Mouse (Mus musculus): Measurements from ENCODE around the gene Rack1.
"Not testable (repeated sequence)": the region's sequence is repeated elsewhere in the genome, so short reads cannot be mapped to it uniquely, and the experiment has no call there.

The Rack1 gene

DNA sequence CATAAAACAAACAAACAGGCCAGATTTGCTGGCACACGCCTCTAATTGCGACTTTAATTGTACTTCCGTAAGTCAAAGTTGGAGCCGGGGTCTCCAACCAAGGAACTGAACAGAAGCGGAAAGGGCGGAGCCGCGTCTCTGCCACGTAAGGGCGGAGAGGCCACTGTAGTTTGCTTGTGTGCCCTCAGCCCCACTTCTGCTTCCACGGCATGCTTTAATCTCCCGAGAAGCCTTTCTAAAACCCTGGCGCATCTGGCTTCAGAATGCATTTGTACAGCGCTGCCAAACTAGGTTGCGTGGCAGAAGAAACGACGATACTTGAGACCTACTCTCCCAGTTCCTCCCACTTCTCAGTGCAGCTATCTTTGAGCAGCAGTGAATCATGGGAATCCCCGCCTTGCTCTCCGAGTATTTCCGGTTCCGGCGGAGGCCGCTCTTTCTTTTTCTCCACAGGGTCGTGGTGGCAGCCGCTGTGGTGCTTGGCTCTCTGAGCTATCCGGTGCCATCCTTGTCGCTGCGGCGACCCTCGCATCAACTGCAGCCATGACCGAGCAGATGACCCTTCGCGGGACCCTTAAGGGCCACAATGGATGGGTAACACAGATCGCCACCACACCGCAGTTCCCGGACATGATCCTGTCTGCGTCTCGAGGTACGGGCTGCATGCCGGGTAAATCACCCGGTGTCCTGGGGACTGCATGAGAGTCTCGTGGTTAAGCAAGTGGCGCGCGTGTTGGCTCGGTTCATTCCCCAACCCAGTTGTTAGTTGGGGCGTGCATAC is at the start of gene Rack1:
TSS of gene Rack1 (plus strand) at position 412 of the 781 bp plus-strand sequence.
- DNase-seq (ENCODE audit: low spot score in 2 of 2): peak; percentile 79 to 81

DNA sequence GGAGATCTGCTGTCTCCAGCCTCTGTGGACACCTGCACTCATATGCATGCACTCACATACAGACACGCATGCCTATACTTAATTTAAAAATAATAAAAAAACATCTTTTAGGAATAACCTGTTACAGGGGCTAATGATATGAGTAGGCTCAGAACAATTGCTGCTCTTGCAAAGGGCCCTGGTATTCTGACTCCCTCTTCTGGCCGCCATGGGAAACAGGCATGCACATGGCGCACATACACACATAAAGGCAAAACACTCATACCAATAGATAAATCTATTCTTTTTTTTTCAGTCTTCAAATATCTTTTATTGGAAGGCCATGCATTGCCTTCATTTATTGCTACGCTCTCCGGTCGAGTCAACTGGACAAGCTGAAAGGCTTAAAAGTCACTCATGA is 49.7 kb upstream of the Rack1 start:
- no peak for DNase-seq (ENCODE audit: low spot score in 2 of 2)

DNA sequence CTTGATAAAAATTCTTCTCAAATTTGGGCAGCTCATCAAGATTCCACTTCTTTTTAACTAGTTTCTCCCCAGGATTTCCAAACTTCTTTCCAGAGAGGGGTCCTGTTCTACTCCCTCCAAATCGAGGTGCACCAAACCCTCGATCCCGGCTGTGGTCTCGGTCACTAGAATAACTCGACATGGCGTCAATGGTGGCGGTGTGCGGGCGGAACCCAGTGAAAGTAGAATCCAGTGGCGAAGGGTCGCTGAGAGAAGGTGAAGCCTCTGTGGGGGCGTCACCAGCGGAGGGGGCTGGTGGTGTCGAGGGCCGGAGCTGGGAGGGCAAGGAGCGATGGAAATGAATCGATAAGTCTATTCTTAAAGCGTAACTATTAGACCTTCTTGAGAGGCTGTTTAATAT is 46.6 kb upstream of the Rack1 start:
- DNase-seq (ENCODE audit: low spot score in 2 of 2): not testable (repeated sequence)

DNA sequence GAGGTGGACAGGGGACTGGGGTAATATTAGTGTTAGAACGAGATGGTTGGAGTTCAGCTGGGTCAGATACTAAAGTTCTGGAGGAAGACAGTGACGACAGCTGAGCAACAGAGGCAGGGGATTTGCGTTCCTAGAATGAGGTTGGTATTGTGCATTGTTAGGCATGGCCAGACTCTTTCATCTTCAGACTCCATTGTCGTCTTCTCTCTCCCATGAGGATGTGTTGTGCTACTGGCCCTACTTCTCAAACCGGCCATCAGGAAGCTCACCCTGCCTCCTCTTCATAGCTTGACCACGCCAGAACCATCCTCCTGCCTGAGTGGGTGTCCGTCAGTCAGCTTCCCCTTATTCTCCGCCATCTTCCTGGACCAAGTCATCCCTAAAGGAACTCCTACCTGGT is 41.1 kb upstream of the Rack1 start:
- DNase-seq (ENCODE audit: low spot score in 2 of 2): no peak

DNA sequence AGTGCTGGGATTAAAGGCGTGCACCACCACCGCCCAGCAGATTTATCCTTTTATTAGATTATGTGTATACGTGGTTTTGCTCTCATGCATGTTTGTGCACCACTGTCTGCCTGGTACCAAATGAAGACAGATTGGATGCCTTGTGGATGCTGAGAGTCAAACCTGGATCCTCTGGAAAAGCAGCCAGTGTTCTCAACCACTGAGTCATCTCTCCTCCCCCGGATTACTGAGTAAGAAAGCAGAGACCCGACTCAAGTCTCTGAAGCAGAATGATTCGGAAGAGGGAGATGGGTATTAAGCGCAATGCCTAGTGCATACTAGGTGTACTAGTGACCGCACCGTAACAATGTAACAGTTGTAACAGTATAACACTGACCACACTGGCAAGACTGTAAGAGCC is 36.0 kb upstream of the Rack1 start:
- DNase-seq (ENCODE audit: low spot score in 2 of 2): no peak

DNA sequence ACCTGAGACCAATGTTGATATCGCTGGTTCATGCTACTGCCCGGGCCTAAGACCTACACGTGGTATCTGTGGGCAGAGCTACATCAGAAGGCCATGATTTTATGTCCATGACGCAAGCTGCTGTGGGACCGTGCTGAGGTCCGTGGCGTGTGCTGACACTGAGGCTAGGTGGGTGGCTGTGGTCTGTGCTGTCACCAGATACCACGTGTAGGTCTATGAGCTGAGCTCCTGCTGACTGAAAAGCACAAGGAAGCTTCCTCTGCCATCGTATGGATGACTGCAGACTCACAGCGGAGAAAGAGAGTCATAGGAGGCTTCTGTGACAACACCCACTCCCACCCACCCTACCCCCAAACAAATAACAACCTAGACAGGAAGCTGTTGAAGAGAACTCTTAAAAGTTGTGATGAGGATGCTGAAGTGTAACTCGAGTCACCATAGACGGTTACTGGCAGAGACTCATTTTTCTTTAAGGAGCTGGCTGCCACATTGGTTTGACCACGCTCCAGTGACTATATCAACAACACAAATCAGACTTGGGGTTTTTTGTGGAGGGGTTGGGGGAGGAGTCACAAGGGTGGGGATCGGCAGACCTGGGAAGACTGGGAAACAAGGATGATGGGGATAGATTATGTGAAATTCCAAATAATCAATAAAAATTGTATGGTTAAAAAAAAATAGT is 32.8 kb upstream of the Rack1 start:
- DNase-seq (ENCODE audit: low spot score in 2 of 2): no peak

DNA sequence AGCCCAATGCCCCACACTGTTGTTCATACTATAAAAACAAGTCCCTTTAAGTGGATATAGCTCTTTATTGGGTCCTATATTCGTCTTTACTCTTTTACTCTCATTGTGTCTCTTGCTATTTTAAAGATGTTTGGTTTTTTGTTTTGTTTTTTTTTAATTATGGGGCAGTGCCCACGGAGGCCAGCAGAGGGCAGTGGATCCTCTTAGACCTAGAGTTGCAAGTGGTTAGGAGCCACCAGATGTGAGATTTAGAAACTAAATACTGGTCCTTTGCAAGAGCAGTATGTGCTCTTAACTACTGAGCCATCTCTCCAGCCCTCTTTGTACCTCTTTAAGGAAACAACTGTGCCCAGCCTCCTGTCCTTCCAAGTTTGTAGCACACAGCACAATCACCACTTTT is 28.4 kb upstream of the Rack1 start:
- DNase-seq (ENCODE audit: low spot score in 2 of 2): peak in 1 of 2 experiments; percentile 26

DNA sequence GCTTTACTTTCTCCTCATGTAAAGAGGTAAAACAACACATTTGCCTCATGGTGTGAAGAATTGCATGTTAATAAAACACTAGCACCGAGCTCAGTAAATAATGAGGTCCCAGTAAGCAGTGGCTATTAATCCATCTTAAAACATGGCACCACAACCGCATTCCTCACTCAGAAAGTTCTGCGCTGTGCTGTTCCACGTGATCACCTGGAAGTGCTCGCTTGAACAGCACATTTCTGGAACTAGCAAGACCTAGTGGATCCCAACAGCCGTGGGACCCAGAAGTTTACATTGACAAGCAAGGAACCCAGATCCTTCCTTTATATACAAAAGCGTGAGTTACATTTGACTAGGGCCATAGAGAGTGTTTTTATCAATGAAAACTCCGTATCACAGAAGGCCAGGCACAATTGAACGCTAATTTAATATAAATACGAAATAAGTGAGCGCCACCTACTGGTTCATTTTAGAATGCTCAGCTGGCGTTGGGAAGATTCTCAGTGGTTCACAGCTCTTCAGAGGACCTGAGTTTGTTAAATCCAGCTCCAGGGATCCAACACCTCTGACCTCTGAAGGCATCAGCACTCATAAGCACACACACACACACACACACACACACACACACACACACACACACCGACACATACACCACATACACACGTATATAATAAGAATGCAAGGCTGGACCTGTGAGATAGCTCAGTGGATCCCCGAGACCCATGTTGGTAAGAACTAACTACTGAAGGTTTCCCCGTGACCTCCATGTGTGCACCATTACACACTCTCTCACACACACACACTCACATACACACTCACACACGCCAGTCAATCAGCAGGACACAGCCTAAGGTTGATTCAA is 25.5 kb upstream of the Rack1 start:
- peak in 1 of 2 experiments; percentile 38 for DNase-seq (ENCODE audit: low spot score in 2 of 2)

DNA sequence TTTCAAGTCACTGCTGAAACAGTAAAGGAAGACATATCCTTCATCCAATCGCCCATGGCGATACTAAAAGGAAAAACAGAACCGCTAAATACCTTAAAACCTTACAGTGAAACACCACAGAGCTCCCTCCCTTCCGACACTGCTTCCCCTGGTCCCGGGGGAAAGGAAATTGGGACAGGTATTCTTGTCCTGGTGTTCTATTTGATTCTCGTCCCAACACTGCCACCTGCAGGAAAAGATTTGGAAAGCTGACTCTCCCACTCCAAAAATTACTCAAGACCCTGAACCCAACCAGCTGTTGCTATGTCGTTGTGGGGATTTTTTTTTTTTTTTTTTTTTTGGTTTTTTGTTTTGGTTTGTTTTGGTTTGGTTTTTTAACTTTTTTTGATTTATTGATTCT is 24.6 kb upstream of the Rack1 start:
- no peak for DNase-seq (ENCODE audit: low spot score in 2 of 2)

DNA sequence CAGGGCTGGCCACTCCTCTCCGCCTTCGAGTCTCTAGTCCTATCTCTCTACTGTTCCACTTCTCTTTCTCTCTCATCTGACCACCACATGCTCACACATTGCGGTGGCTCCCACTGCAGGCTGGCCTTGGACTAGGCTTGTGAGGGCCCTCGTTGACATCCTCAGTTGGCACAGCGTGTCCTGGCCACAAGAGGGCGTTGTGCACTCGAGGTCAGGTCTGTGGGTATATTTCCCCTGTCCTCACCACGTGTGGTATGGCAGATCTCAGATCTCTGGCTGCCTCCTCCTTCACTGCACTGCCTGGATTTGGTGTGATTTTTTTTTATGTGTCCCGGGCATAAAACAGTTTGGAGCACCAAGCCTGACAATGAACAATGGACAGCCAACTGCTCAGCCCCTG is 23.5 kb upstream of the Rack1 start:
- no peak for DNase-seq (ENCODE audit: low spot score in 2 of 2)

DNA sequence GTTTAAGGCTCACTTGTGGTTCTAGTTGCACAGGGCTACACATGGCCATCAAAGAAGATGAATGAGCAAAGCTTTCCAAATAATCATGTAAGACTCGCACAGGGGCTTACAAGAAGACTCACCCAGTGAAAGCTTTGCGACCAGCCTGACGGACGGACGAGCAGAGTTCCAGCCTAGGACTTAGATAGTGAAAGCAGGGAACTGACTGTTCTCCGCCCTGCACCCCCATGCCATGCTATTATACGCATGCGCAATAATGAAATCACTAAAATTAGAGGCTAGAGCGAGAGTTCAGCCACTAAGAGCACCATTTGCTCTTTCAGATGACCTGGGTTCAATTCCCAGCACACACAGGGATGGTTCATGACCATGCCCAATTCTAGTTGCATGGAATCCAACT is 22.8 kb upstream of the Rack1 start:
- no peak for DNase-seq (ENCODE audit: low spot score in 2 of 2)

DNA sequence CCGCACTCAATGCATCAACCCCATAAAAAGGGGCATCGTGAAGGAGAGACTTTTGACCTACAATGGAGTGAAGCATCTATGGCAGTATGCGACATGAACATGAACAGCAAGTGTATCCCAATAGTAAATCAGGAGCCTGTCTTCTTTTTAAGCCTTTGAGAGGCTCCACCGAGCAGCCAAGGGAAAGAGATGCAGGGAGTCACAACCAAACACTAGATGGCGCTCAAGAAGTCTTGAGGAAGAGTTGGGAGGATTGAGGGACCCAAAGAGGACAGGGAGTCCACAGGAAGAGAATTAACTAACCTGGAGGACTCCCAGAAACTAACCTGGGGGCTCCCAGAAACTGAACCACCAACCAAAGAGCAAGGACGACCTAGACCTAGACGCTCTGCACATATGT is 20.7 kb upstream of the Rack1 start:
- peak in 1 of 2 experiments; percentile 74 for DNase-seq (ENCODE audit: low spot score in 2 of 2)

DNA sequence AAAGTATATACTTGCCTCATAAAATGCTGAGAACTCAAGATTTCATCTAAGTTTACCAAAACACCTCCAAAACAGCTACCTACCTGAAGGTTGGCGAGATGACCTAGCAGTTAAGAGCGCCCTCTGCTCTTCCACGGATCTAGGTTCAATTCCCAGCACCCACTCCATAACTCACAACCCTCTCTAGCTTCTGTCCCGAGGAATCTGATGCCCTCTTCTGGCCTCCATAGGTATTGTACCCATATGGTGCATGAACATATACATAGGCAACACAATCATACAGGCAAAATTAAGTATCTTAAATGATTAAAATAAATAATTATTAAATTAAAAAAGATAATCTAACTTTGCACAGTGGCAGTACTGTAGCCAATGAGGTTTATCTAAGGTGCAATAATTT is 17.9 kb upstream of the Rack1 start:
- DNase-seq (ENCODE audit: low spot score in 2 of 2): no peak

DNA sequence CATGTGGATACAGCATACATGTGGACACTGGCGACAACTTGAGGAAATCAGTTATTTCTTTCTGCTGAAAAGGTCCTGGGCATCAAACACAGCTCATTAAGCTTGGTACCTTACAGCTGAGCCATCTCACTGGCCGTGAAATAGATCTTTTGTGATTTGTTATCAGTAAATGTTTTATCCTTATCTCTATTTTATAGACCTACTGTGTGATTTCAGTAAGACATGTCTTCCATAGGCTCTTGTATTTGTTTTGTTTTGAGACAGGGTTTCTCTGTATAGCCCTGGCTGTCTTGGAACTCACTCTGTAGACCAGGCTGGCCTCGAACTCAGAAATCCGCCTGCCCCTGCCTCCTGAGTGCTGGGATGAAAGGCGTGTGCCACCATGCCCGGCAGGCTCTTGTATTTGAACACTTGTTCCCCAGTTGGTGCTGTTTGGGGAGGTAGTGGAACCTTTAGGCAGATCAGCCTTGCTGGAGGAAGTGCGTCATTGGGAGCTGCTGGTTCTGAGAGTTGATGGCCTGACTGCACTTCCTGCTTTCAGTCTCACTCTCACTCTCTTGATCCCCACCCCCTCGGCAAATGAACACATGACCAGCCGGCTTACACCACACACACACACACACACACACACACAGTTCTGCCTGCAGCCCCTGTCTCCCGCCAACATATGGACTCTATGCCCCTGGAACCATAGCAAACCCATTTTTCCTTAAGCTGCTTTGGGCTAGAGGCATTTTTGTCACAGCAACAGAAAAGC is 12.5 kb upstream of the Rack1 start:
- DNase-seq (ENCODE audit: low spot score in 2 of 2): peak; percentile 51 to 52

DNA sequence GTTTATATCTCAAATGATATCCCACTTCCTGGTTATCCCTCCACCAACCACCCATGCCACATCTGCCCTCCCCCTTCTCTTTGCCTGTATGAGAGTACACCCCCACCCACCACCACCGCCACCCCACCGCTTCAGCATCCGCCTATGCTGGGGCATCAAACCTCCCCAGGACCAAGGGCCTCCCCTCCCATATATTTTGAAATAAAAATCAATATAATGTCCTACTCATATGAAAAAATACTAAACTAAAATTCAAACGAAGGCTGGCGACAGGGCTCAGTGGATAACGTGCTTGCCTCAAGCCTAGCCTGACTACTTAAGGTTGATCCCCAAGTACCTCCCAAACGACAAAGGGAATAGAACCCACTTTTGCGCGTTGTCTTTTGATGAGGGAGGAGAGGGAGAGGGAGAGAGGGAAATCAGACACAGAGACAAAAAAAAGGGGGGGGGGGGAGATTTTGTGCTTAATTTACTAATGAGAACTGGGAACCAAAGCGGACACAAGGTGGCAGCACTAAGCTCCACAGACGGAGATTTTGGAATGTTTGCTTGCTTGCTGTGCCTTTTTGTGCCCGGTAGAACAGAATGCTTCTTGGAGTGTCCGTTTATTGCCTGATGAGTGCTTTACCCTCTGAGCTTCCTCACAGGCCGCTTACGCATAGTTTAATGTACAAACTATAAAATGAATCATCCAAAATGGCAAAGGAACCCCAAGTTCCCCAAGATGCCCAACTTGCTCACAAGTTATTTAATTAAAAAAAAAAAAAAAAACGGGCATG is 11.6 kb upstream of the Rack1 start:
- DNase-seq (ENCODE audit: low spot score in 2 of 2): peak; percentile 55 to 74

DNA sequence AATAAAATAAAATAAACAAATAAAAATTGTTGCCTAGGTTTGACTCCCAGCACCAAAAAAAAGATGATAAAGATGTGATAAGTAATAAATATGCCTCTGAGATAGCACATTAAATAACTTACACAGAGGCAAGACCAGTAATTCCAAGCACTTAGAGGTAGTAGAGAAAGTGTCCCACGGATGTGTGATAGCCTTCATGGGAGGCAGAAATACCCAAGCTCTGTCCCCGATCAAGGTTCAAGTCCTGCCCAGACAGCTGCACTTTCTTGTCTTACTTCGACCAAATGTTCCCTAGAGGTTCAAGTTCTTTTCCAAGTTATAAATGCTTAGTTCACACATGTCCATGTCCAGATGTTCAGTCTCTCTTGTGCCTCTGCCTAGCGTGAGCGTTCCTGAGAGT is 10.9 kb upstream of the Rack1 start:
- DNase-seq (ENCODE audit: low spot score in 2 of 2): no peak

DNA sequence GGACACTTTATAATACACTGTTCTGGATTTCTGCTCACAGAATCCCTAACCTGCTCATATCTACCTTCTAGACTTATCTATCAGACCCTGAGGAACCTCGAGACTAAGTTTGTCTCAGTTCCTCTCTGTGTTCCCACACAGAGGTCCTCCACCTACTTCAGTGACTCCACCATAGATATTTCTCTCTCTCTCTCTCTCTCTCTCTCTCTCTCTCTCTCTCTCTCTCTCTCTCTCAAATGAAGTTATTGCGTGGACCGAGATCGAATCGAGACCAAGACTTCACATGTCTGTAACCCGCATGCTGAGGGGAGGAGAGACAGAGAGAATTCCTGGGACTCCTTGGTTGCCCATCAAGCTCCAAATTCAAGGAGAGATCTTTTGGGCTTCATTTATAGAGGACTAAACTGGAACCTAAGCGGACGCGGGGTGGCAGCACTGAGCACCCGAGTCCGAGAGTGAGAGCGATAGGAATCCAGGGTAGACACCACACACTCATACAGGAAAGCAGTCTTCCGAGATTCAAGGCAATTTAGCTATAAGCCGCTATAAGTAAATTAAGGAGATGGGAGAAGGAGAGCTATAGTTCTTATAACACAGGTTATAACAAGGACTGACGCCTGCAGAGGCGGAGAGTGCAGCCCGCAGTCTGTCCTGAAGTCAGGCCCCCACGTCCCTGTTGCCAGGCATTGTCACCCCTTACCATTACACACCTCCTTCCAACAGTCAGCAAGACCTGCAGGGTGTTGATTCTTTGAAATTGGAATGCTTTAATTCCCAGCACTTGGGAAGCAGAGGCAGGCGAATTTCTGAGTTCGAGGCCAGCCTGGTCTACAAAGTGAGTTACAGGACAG is 9.9 kb upstream of the Rack1 start:
- DNase-seq (ENCODE audit: low spot score in 2 of 2): peak; percentile 64 to 88

DNA sequence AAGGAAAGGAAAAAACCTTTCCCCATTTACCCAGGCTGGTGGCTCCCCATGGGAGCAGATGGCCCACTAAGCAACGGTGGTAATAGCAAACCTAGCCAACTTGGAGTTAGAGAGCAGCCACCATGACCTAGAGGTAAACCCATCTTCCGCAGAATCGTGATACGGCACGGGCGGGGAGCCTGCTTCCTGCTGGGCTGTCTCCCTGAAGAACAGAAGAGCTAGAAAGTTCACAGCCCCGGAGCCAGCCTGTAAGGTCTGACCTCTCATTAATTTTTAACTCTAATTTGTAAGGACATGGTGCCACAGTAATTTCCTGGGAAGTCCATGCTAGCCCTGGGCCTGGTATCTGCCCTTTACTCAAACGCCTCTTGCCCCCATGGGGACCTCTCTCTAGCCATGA is 9.2 kb upstream of the Rack1 start:
- no peak for DNase-seq (ENCODE audit: low spot score in 2 of 2)

DNA sequence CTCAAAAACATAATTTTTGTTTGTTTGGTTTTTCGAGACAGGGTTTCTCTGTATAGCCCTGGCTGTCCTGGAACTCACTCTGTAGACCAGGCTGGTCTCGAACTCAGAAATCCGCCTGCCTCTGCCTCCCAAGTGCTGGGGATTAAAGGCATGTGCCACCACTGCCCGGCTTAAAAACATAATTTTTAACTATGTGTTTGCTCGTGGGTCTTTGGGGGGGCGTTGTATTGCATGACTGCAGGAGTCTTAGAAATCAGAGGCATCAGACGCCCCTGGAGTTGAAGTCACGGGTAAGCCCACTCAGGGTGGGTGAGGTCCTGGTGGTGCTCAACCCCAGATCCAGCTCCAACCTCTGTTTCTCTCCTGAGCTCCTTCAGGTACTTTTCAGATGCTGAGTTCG is 8.2 kb upstream of the Rack1 start:
- DNase-seq (ENCODE audit: low spot score in 2 of 2): not testable (repeated sequence)

DNA sequence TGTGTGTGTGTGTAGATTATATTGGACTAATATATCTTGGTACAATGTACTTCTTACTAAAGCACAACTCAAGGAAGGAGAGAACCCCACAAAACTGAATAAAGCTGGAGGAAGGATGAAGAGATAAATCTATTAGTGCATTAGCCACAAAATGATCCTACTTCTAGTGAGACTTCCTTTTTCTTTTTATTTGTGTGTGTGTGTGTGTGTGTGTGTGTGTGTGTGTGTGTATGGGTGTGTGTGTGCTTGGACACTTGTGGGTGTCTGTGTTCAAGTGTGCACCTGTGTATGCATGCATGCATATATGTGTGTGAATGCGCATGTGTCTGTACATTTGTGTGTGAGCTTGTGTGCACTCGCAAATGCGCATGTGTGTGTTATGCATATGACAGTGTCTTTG is 6.9 kb upstream of the Rack1 start:
- no peak for DNase-seq (ENCODE audit: low spot score in 2 of 2)

Data from thymus, postnatal 10 days (tissue).